Mouse (Mus musculus) thymus, postnatal 10 days (tissue): ENCODE measurements at regions not wholly inside any gene's neighbourhood (a gene's known extent, or its start where the extent isn't known, plus 50 kb on each side); places are given as distances from the start of the nearest gene placed in this dataset.
"Not testable (repeated sequence)": the region's sequence is repeated elsewhere in the genome, so short reads cannot be mapped to it uniquely, and the experiment has no call there.

Source experiments
- DNase-seq, 2 experiments: peaks; one replicate each; pipeline ENCODE4 v3.0.0; 2021; ENCODE audit warnings: low spot score in 2 of 2

DNA sequence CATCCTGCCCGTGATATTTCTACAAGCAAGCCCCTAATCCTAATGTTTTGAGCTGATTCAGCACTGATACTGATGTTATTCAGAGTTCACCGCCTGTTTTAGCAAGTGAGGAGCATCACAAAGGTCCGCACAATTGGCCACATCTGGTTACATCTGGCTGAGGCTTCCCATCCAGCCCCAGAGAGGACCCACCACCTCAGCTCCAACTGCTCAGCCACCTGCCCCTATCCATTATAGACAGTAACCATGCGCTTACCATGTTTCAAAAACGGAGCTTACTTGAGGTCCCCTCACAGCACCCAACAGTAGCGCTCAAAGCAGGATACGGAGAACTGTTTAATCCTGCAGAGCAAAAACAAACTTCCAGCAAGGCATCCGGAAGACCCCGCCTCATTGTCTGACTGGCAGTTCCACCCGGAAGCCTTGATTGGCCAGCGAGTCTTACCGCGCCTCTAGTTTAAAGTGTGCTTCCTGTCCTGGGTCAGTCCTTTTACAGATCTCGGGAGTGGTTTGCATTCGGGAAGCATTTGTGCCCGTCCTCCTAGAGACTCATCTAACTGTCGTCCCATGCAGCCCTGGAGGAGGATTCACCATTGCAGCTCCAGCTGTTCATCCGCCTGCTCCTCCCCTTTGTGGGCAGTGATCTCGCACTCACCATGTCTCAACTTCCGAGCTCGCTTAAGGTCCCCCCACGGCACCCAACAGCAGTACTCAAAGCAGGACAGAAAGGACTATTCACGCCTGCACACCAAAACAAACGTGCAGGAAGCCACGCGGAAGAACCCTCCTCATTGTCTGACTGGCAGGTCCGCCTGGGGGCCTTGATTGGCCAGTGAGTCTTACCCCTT lies 69.9 kb upstream of the Zfp825 start:
- peak; percentile 65 to 66 for DNase-seq

DNA sequence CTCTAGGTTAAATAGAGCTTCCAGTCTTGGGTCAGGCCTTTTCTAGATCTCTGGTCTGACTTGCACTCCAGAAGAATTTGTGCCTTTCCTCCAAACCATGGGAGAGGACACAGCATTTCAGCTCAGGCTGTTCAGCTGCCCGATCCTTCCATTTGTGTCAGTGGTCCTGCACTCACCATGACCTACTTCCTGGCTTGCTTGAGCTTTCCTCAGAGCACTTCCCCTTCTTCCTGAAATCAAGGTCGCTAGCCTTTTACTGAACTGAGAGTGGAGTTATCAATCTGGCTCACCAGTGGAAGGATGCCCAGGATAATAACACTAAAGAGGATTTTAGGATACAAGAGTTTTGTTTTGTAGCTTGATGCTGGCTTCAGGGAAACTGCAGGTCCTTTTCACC lies 70.5 kb upstream of the Zfp825 start:
- not testable (repeated sequence) for DNase-seq

DNA sequence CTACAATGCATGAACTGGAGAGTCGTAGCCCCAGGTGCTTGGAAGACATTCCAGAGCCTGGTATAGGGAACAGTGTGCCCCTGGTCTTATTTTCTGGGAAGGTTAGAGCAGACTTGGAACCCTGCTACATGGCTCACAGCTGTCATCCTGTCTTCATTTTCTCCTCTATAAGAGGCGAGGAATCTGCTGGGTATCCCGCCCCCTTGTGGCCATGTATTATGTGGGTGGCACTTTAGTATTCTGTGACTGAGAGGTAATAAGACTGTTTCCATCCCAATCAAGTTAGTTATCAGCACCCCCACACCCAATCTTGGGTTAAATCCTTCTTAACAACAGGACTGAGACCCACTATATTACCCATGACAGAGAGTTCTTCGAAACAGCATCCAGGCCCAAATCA lies 69.4 kb upstream of the Erap1 start:
- peak; percentile 27 to 63 for DNase-seq
